Mouse (Mus musculus) spleen, postnatal 36 days (tissue): ENCODE measurements around the gene Gm9944.

ENCODE experiments used
- DNase-seq, 2 experiments: peaks; one replicate each; pipeline ENCODE4 v3.0.0; 2022; ENCODE audit warnings: low spot score in 2 of 2, mixed read lengths in 1 of 2

The Gm9944 gene

GRCm38 (mm10) chr4:144453217-144453616 is at the start of gene Gm9944:
Gene Gm9944, minus strand, starts transcription at chr4:144453317.
- DNase-seq, result no peak

- no peak for DNase-seq
Measured at GRCm38 (mm10) chr4:144493331-144493730, 40.2 kb upstream of the Gm9944 start.

- no peak for DNase-seq
Measured at GRCm38 (mm10) chr4:144468091-144468490, 15.0 kb upstream of the Gm9944 start.

- DNase-seq, result no peak
Measured at GRCm38 (mm10) chr4:144465206-144465605, 12.1 kb upstream of the Gm9944 start.

DNA sequence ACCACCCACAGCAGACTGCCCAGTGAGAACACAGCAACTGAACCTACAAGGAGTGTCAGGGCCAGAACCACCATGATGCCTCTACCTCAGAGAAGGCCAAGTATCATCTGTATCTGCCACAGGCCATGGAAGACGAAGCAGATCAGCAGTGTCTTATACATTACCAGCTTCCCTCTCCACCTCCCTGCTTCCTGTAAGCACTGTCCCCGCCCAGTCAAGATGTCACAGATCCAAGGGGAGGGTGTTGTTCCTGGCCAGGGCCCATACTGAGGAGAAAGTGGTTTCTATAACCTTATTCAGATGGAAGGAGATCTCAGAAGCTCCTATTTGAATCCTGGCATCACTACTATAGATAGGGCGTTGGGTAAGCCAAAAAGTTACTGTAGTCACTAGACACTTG is 10.5 kb upstream of the Gm9944 start, which contains the start of gene Aadacl3:
Gene Aadacl3, minus strand, starts transcription at position 101 of the 400 bp plus-strand sequence.
- DNase-seq, result no peak

DNA sequence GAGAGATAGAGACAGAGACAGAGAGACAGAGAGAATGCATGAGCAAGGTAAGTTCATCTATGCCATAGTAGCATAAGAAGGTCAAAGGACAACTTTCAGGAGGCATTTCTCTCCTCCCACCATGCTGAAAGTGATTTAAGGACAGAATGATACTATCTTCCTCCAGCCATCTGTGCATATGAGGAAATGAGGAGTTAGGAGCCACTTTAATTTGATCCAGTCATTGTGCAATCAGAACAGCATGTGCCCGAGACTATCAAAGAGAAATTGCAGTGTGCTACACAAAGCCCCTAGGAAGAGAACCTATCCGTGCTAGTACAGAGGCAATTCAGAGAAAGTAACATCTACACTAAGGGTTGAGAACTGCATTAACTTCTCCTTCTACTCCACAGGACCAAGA is 4.6 kb downstream of the Gm9944 start:
- DNase-seq, result no peak

DNA sequence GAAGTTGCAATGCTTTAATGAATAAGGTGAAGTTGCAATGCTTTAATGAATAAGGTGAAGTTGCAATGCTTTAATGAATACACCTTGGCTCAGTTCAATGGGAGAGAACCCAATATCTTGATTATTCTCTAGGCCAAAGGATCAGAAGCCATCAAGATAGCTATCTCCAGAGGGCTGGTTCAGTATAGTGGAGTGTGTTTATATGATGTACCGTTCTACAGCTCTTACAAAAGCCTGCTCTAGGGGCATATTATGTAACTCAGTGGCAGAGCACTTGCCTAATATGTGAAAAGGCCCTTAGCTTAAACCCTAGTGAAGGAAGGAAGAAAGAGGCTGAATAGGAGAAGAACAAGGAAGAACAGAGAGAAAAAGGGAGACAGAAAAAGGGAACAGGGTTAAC is 11.5 kb downstream of the Gm9944 start:
- DNase-seq, result no peak

DNA sequence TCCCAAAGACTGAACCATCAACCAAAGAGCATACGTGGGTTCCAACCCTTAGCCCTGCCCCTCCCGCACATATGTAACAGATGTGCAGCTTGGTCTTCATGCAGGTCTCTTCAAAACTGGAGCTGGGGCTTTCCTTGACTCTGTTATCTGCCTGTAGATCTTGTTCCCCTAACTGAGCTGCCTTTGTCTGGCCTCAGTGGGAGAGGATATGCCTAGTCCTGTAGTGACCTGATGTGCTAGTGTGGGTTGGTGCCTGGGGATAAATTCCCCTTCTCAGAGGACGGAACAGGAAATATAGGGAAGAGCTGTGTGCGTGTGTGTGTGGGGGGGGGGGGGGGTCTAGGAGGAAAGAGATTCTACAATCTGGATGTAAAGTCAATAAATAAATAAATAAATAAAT is 12.0 kb downstream of the Gm9944 start:
- DNase-seq, result no peak

DNA sequence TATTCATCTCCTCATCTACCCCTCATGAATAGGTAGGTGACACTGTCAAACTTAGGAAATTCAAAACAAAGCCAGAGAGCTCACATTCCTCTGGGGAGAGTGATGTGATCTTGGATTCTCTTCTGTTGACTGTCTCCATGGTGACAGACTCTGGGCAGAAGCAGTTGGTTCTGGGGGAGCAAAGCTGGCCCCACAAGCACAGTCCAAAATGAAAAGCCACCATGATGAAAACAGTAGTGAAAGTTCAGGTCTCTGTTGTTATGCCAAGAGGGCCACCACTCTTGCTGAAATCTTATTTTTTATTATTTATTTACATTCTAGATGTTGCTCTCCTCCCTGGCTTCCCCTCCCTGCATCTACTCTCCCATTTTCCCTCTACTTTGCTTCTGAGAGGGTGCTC is 14.4 kb downstream of the Gm9944 start, which contains the start of gene 1700012P22Rik:
Gene 1700012P22Rik, minus strand, starts transcription at position 101 of the 400 bp plus-strand sequence.
- DNase-seq, result no peak

DNA sequence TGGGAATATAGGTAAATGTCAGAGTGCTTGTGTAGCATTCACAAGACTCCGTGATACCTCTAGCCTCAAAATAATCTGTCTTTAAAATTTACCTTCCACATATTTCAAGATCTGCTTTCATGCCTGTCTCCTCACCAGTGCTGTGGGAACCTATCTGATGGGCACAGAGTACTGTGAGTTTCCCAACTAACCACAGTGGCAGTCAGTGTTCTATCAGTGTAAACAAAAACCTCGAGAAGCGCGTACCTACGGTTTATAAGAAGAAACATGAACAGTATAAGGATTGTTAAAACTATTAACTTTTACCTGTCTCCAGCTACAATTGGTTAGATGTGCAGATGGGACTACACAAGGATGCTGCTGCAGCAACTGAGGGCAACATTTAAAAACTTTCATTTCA is 19.9 kb downstream of the Gm9944 start:
- DNase-seq, result no peak

- DNase-seq, result no peak
Measured at GRCm38 (mm10) chr4:144430723-144431122, 22.4 kb downstream of the Gm9944 start.

DNA sequence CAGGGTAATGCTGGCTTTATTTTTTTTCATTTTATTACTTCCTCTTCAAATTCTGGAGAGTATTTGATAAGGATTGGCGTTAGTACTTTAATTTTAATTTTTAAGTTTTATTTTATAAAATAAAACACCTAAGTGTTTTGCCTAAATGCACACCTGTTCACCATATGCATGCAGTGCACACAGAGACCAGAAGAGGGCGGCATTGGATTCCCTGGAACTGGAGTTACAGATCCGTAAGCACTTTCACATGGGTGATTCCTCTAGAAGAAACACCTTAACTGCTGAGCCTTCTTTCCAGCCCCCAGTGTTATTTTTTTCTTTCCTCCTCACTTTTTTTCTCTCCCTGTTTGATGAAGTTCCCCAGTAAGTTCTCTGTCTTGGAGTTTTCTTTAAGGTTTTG is 24.2 kb downstream of the Gm9944 start:
- no peak for DNase-seq

GRCm38 (mm10) chr4:144424590-144424989 is 28.5 kb downstream of the Gm9944 start:
- DNase-seq, result no peak

GRCm38 (mm10) chr4:144420644-144421043 is 32.5 kb downstream of the Gm9944 start:
- no peak for DNase-seq

DNA sequence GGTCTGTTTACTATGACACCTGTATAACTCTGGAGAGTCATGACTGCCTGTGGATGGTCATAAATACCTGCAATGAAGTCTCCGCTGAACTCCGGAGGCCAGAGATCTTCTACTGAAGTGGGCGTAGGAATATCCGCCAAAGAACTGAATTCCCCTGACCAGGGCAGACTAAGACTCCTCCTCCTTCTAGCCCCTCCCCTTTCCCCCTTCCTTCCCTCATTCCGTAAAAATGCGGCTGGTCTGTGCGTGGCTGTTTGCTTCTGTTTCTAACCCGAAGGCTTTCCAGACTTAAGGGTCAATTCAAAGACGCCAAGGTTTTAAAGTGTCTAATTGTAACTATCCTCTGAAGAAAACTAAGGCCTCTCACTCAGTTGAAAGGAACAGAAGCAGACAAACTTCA is 44.8 kb downstream of the Gm9944 start, which contains the start of gene Pramef12:
Gene Pramef12, minus strand, starts transcription at position 175 of the 400 bp plus-strand sequence.
- no peak for DNase-seq

DNA sequence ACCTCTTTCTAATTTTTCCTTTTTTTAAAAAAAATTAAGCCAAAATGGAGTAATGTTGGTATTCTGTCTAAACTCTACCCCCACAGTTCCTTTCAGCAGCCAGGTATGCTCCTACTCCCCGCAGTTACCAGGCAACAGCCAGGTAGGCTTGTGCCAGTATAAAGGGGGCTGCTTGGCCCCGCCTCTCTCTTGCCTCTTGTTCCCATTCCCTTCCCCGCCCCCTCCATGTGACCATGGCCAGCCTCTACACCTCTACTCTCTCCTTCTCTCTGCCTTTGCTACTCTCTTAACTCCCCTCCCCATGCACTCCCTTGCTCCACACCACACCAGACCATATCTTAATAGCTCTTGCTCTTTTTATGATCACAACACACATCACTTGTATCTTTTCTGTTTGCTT is 46.9 kb downstream of the Gm9944 start:
- DNase-seq, result no peak

GRCm38 (mm10) chr4:144404456-144405086 is 48.5 kb downstream of the Gm9944 start:
- no peak for DNase-seq
